Mouse (Mus musculus) spleen, adult 2 months (tissue): Measurements from ENCODE around the gene Olfr160.

ENCODE experiments used
- CTCF ChIP-seq: fragments of 200-500 bp; IDR thresholded peaks from 2 replicates; pipeline ENCODE4 v1.5.1; 2011; ENCODE audit warnings: mild to moderate bottlenecking, inconsistent platforms; ENCODE audit not compliant: insufficient read depth, insufficient read length, insufficient replicate concordance; ENCODE audit errors: extremely low read depth
- POLR2A ChIP-seq: fragments of 200-500 bp; IDR thresholded peaks from 2 replicates; pipeline ENCODE4 v1.6.1; 2011; ENCODE audit warnings: low read depth, low read length, inconsistent platforms

- TF ChIP-seq CTCF: no peak
- no peak for TF ChIP-seq POLR2A
These were observed 51.4 kb downstream of the Olfr160 start for GRCm38 (mm10) chr9:37664604-37665003.
